Mouse (Mus musculus) left cerebral cortex, adult 18-20 months (tissue): ENCODE data around the gene Akap6. TPM values are rescaled to one million over a fixed set of nuclear protein-coding genes. Genes with fewer than 3 reads are reported as not detected.

ENCODE experiments used
- DNase-seq, 2 experiments: peaks; one replicate each; pipeline ENCODE4 v3.0.0; 2021 to 2022; ENCODE audit warnings: low spot score in 2 of 2, mixed read lengths in 1 of 2
- total RNA-seq, 2 experiments: library from RNA; stranded (reverse); gene quantifications; 2 replicates each; pipeline ENCODE4 v1.2.3; 2021

The Akap6 gene
- total RNA-seq, 2 experiments from 2014 or later = 159 to 164 TPM

GRCm38 (mm10) chr12:52774382-52774781, 75.2 kb downstream of the Akap6 start:
- peak in 1 of 2 experiments; percentile 51 for DNase-seq

- no peak for DNase-seq
Measured at GRCm38 (mm10) chr12:52780216-52780615, 81.0 kb downstream of the Akap6 start.

GRCm38 (mm10) chr12:52781066-52781465, 81.9 kb downstream of the Akap6 start:
- DNase-seq = no peak

- DNase-seq = no peak
Measured at GRCm38 (mm10) chr12:52782902-52783441, 83.8 kb downstream of the Akap6 start.

GRCm38 (mm10) chr12:52785217-52785616, 86.0 kb downstream of the Akap6 start:
- DNase-seq = no peak

GRCm38 (mm10) chr12:52790350-52790768, 91.2 kb downstream of the Akap6 start:
- DNase-seq = no peak

- DNase-seq = no peak
Measured at GRCm38 (mm10) chr12:52794131-52794530, 94.9 kb downstream of the Akap6 start.

GRCm38 (mm10) chr12:52795551-52796470, 96.6 kb downstream of the Akap6 start:
- peak in 1 of 2 experiments; percentile 2 for DNase-seq

- DNase-seq = peak in 1 of 2 experiments; percentile 1
Measured at GRCm38 (mm10) chr12:52796471-52796795, 97.2 kb downstream of the Akap6 start.

- DNase-seq = peak in 1 of 2 experiments; percentile 0
Measured at GRCm38 (mm10) chr12:52799717-52800116, 100.5 kb downstream of the Akap6 start.

- no peak for DNase-seq
Measured at GRCm38 (mm10) chr12:52806273-52806672, 107.1 kb downstream of the Akap6 start.

- DNase-seq = peak; percentile 60 to 74
Measured at GRCm38 (mm10) chr12:52818588-52818987, 119.4 kb downstream of the Akap6 start.

- no peak for DNase-seq
Measured at GRCm38 (mm10) chr12:52824774-52825173, 125.6 kb downstream of the Akap6 start.

- DNase-seq = no peak
Measured at GRCm38 (mm10) chr12:52828944-52829736, 130.0 kb downstream of the Akap6 start.

- DNase-seq = no peak
Measured at GRCm38 (mm10) chr12:52831782-52832181, 132.6 kb downstream of the Akap6 start.

- DNase-seq = peak; percentile 79 to 82
Measured at GRCm38 (mm10) chr12:52832230-52832629, 133.0 kb downstream of the Akap6 start.

- peak in 1 of 2 experiments; percentile 65 for DNase-seq
Measured at GRCm38 (mm10) chr12:52833141-52833540, 134.0 kb downstream of the Akap6 start.

GRCm38 (mm10) chr12:52834074-52834473, 134.9 kb downstream of the Akap6 start:
- no peak for DNase-seq

- DNase-seq = no peak
Measured at GRCm38 (mm10) chr12:52834781-52835279, 135.6 kb downstream of the Akap6 start.

- DNase-seq = no peak
Measured at GRCm38 (mm10) chr12:52835291-52835742, 136.1 kb downstream of the Akap6 start.

GRCm38 (mm10) chr12:52835914-52836546, 136.8 kb downstream of the Akap6 start:
- DNase-seq = no peak
